ENCODE assay signal across 8 mouse cellular contexts in genomic region chr11:5297148-5298006, GRCm38 (mm10). TPM values are rescaled to one million over a fixed set of nuclear protein-coding genes. Genes with fewer than 3 reads are reported as not detected.
DNase-seq lines count a peak whose midpoint lies in the region; ATAC-seq and TF ChIP-seq lines count a peak whose summit lies in the region.

No protein-coding gene starts in this region.

- peaks cover 28% of the 10 kb centered on the region for H3K4me1 ChIP-seq in heart, postnatal 0 days (ENCODE audit: control insufficient read depth, insufficient read depth)
- peaks cover 31% of the 10 kb centered on the region for H3K4me1 ChIP-seq in limb, embryonic 11.5 days (ENCODE audit: control insufficient read depth, insufficient read depth, low read length)
- H3K4me1 ChIP-seq in midbrain, embryonic 14.5 days (ENCODE audit: control insufficient read depth, insufficient read depth, low read length) = peaks cover 14% of the 10 kb centered on the region

- TF ChIP-seq CTCF in heart, postnatal 0 days (IDR thresholded peaks at IDR 0.05; ENCODE audit: low read depth) = no peak

- peak overlapping the region; percentile 41 for H3K4me2 ChIP-seq in heart, postnatal 0 days (ENCODE audit: low read depth, low read length)
- peak overlapping the region; percentile 0; the same call in 1 of the 2 replicates for H3K4me2 ChIP-seq in limb, embryonic 11.5 days (ENCODE audit: low read depth, severe bottlenecking)
- 0 out of 2 replicates have a peak overlapping the region, but pooled peaks have one; percentile 8 for H3K4me2 ChIP-seq in midbrain, embryonic 14.5 days (ENCODE audit: low read length)

- WGBS in heart, postnatal 0 days = 34% methylated on average over 13 of the region's 13 CpGs
- WGBS in limb, embryonic 11.5 days = 13% methylated on average over 13 of the region's 13 CpGs
- 25% methylated on average over 13 of the region's 13 CpGs for WGBS in midbrain, embryonic 14.5 days

- DNase-seq in heart, adult 8-10 months (ENCODE audit: low spot score) = peak; percentile 22
- no peak for DNase-seq in heart, adult 11 months
- DNase-seq in heart, postnatal 0 days (ENCODE audit: low spot score) = peak; percentile 74
- DNase-seq in limb, embryonic 11.5 days (ENCODE audit: low spot score) = peak; percentile 71
- peak; percentile 64 for DNase-seq in midbrain, embryonic 14.5 days
- no peak for DNase-seq in spleen, adult 12 weeks (ENCODE audit: low spot score)
- no peak for DNase-seq in urinary bladder, postnatal 10 days (ENCODE audit: low spot score)

- no peaks in the 10 kb centered on the region for H3K9me3 ChIP-seq in heart, postnatal 0 days (replicated peaks; ENCODE audit: control insufficient read depth, low read length)
- H3K9me3 ChIP-seq in limb, embryonic 11.5 days (ENCODE audit: control insufficient read depth, low read length) = no peaks in the 10 kb centered on the region
- no peaks in the 10 kb centered on the region for H3K9me3 ChIP-seq in midbrain, embryonic 14.5 days (ENCODE audit: control insufficient read depth, low read length)

- TF ChIP-seq EP300 in heart, postnatal 0 days (IDR thresholded peaks at IDR 0.05; ENCODE audit: low read depth) = no peak

- H3K4me3 ChIP-seq in heart, postnatal 0 days (ENCODE audit: low read depth, low read length) = 0 out of 2 replicates have a peak overlapping the region, but pooled peaks have one; percentile 3
- no peak overlapping the region for H3K4me3 ChIP-seq in limb, embryonic 11.5 days (ENCODE audit: low read depth, low read length)
- H3K4me3 ChIP-seq in midbrain, embryonic 14.5 days (replicated peaks; ENCODE audit: low read depth, low read length) = no peak overlapping the region

- no peaks in the 10 kb centered on the region for H3K27me3 ChIP-seq in heart, postnatal 0 days (ENCODE audit: control insufficient read depth, insufficient read depth, low read length)
- no peaks in the 10 kb centered on the region for H3K27me3 ChIP-seq in limb, embryonic 11.5 days (ENCODE audit: control insufficient read depth, insufficient read depth, low read length)
- H3K27me3 ChIP-seq in midbrain, embryonic 14.5 days (ENCODE audit: control insufficient read depth, insufficient read depth, low read length) = no peaks in the 10 kb centered on the region

- peak; percentile 77 for ATAC-seq in common myeloid progenitor, adult 5-6 weeks (replicated peaks; ENCODE audit: low read depth, poor library complexity, severe bottlenecking)
- ATAC-seq in heart, postnatal 0 days (ENCODE audit: insufficient read depth, low read depth) = peak; percentile 85
- ATAC-seq in limb, embryonic 11.5 days (ENCODE audit: insufficient number of reproducible peaks, low FRiP score, low TSS enrichment, low read depth) = 0 out of 2 replicates have a peak, but pooled peaks have one; percentile 60
- no peak for ATAC-seq in midbrain, embryonic 14.5 days (ENCODE audit: low FRiP score, low TSS enrichment)

- peak overlapping the region; percentile 39; the same call in 1 of the 2 replicates for H3K27ac ChIP-seq in heart, postnatal 0 days (ENCODE audit: low read depth)
- H3K27ac ChIP-seq in limb, embryonic 11.5 days (replicated peaks; ENCODE audit: low read depth, low read length) = 0 out of 2 replicates have a peak overlapping the region, but pooled peaks have one; percentile 36
- 0 out of 2 replicates have a peak overlapping the region, but pooled peaks have one; percentile 22 for H3K27ac ChIP-seq in midbrain, embryonic 14.5 days (replicated peaks; ENCODE audit: low read depth, low read length)

- H3K36me3 ChIP-seq in heart, postnatal 0 days (replicated peaks; ENCODE audit: control insufficient read depth, insufficient read depth, low read length) = no peaks in the 10 kb centered on the region
- no peaks in the 10 kb centered on the region for H3K36me3 ChIP-seq in limb, embryonic 11.5 days (ENCODE audit: control insufficient read depth, insufficient read depth, low read length)
- no peaks in the 10 kb centered on the region for H3K36me3 ChIP-seq in midbrain, embryonic 14.5 days (ENCODE audit: control insufficient read depth, insufficient read depth, low read length)

- H3K9ac ChIP-seq in heart, postnatal 0 days (replicated peaks; ENCODE audit: low read depth, low read length) = 0 out of 2 replicates have a peak overlapping the region, but pooled peaks have one; percentile 16
- no peak overlapping the region for H3K9ac ChIP-seq in limb, embryonic 11.5 days (ENCODE audit: low read length)
- no peak overlapping the region for H3K9ac ChIP-seq in midbrain, embryonic 14.5 days (replicated peaks; ENCODE audit: low read length)

RNA-seq across cellular contexts. Expression of gene Kremen1, which starts 36.0 kb away (rescaled TPM):
- 100 to 1,000 TPM in 2 of 4 experiments, 10 to 100 TPM in 2; 86.5 to 107 (median 100) TPM for total RNA-seq in heart, adult 8-10 months (2022)
- total RNA-seq in common myeloid progenitor, adult 5-6 weeks (2017) = 1.3 and 2.8 TPM in 2 replicates
- 90.2 and 103 TPM in 2 replicates for total RNA-seq in heart, postnatal 0 days (2014; rRNA removed; ENCODE audit: low replicate concordance)
- polyA plus RNA-seq in heart, postnatal 0 days (2015; fragmentation: Nextera tagmentation; extraction: Ambion mirVana) = 24.3 and 28.5 TPM in 2 replicates
- 10.3 and 13.6 TPM in 2 replicates for polyA plus RNA-seq in limb, embryonic 11.5 days (2014; fragmentation: Nextera tagmentation; extraction: Ambion mirVana)
- polyA plus RNA-seq in midbrain, embryonic 14.5 days (2014; fragmentation: Nextera tagmentation; extraction: Ambion mirVana) = 3.5 and 3.8 TPM in 2 replicates

Comparison
In these comparisons a context has a peak if more than half of its experiments do, and no peak if none do; other contexts are left out.
1. DNase-seq: peak in heart, adult 8-10 months (single experiment), heart, postnatal 0 days (single experiment), limb, embryonic 11.5 days (single experiment) and midbrain, embryonic 14.5 days (single experiment); none in heart, adult 11 months (single experiment), spleen, adult 12 weeks (single experiment) and urinary bladder, postnatal 10 days (single experiment).
2. RNA of gene Kremen1, which starts 36.0 kb away (total RNA-seq): 86.5 to 107 TPM in heart, adult 8-10 months and 90.2 to 103 TPM in heart, postnatal 0 days; 1.3 to 2.8 TPM in common myeloid progenitor, adult 5-6 weeks; every median in the first group is over 10 times any median in the second.
3. Peak in every context shown above with its lines, with median percentiles within 50 percentile points of each other: H3K27ac ChIP-seq and H3K4me2 ChIP-seq.